Mouse (Mus musculus) adrenal gland, postnatal 4 days (tissue): ENCODE results near the gene 1700030K09Rik. TPM values are rescaled to one million over a fixed set of nuclear protein-coding genes. Genes with fewer than 3 reads are reported as not detected.

Source experiments
- DNase-seq, 2 experiments: peaks; one replicate each; pipeline ENCODE4 v3.0.0; 2021 to 2022; ENCODE audit warnings: low spot score in 2 of 2, mixed read lengths in 2 of 2
- long read RNA-seq, 2 experiments: library from polyadenylated mRNA; stranded (forward); transcript quantifications; one replicate each; pipeline ENCODE4 v2.0.0; 2021
- total RNA-seq, 2 experiments: library from RNA; stranded (reverse); gene quantifications; 2 replicates each; pipeline ENCODE4 v1.2.3; 2021

Gene 1700030K09Rik
- 10 to 100 TPM in 1 of 2 experiments, 1 to 10 TPM in 1; 9.6 to 11.7 TPM for total RNA-seq
- long read RNA-seq, experiment 1, transcript 1700030K09Rik-201 (8 exons, 2,887 nt) = major isoform, 5 of 10 reads
- long read RNA-seq, experiment 1, partial matches to known transcripts = 2 of 10 reads
- long read RNA-seq, experiment 1, other reads (novel, unspliced or antisense) = 3 of 10 reads
- long read RNA-seq, experiment 2, transcript 1700030K09Rik-201 (8 exons, 2,887 nt) = major isoform, 12 of 26 reads
- long read RNA-seq, experiment 2, partial matches to known transcripts = 8 of 26 reads
- long read RNA-seq, experiment 2, other reads (novel, unspliced or antisense) = 6 of 26 reads

- peak; percentile 87 to 93 for DNase-seq
These were observed at the start of gene 1700030K09Rik, which contains the start of gene Calr3 for GRCm38 (mm10) chr8:72443338-72443993. TSS of gene 1700030K09Rik (plus strand) at chr8:72443880. TSS of gene Calr3 (minus strand) at chr8:72443870.

- DNase-seq = no peak
These were observed 42.3 kb upstream of the 1700030K09Rik start for GRCm38 (mm10) chr8:72401381-72401780.

- no peak for DNase-seq
These were observed 40.7 kb upstream of the 1700030K09Rik start for GRCm38 (mm10) chr8:72402981-72403380.

- no peak for DNase-seq
These were observed 35.8 kb upstream of the 1700030K09Rik start for GRCm38 (mm10) chr8:72407878-72408277.

- no peak for DNase-seq
These were observed 34.2 kb upstream of the 1700030K09Rik start for GRCm38 (mm10) chr8:72409443-72409842.

GRCm38 (mm10) chr8:72413839-72414238, 29.8 kb upstream of the 1700030K09Rik start:
- DNase-seq = no peak

GRCm38 (mm10) chr8:72415252-72415651, 28.4 kb upstream of the 1700030K09Rik start:
- no peak for DNase-seq

GRCm38 (mm10) chr8:72418073-72418472, 25.6 kb upstream of the 1700030K09Rik start:
- no peak for DNase-seq

- no peak for DNase-seq
These were observed 22.9 kb upstream of the 1700030K09Rik start for GRCm38 (mm10) chr8:72420571-72421361.

GRCm38 (mm10) chr8:72421362-72422335, 22.0 kb upstream of the 1700030K09Rik start, which contains the start of gene Eps15l1:
TSS of gene Eps15l1 (minus strand) at chr8:72421460.
- peak; percentile 93 to 97 for DNase-seq

GRCm38 (mm10) chr8:72422926-72423325, 20.8 kb upstream of the 1700030K09Rik start:
- DNase-seq = no peak

- no peak for DNase-seq
These were observed 14.0 kb upstream of the 1700030K09Rik start for GRCm38 (mm10) chr8:72429676-72430075.

GRCm38 (mm10) chr8:72434952-72435351, 8.7 kb upstream of the 1700030K09Rik start:
- peak; percentile 37 to 61 for DNase-seq

- DNase-seq = no peak
These were observed 5.2 kb upstream of the 1700030K09Rik start for GRCm38 (mm10) chr8:72438248-72439015.

GRCm38 (mm10) chr8:72443994-72444350, 292 bp downstream of the 1700030K09Rik start:
- no peak for DNase-seq

- no peak for DNase-seq
These were observed 1.4 kb downstream of the 1700030K09Rik start for GRCm38 (mm10) chr8:72445071-72445470.

- DNase-seq = no peak
These were observed 7.8 kb downstream of the 1700030K09Rik start for GRCm38 (mm10) chr8:72451516-72451915.

- DNase-seq = no peak
These were observed 10.2 kb downstream of the 1700030K09Rik start for GRCm38 (mm10) chr8:72453904-72454303.

GRCm38 (mm10) chr8:72455317-72455716, 11.6 kb downstream of the 1700030K09Rik start:
- DNase-seq = no peak

GRCm38 (mm10) chr8:72457806-72458205, 14.1 kb downstream of the 1700030K09Rik start:
- no peak for DNase-seq
